Mouse (Mus musculus): ENCODE measurements around the gene Ntn3. TPM values are rescaled to one million over a fixed set of nuclear protein-coding genes. Genes with fewer than 3 reads are reported as not detected.
A peak's percentile ranks its signal among the peaks of the same experiment; 100 is the strongest.

Gene Ntn3
- polyA plus RNA-seq, 1 experiment from 2014 or later = 0.45 TPM

- WGBS (ENCODE audit: insufficient replicate concordance) = 52% methylated on average over 3 of the region's 3 CpGs
- Histone ChIP-seq H3K9me3 (ENCODE audit: low read length) (no peaks in the 10 kb centered on the region), H3K27ac (ENCODE audit: low read depth) (peak overlapping the region; percentile 94), H3K4me2 (ENCODE audit: low read depth, low read length) (peak overlapping the region; percentile 99), H3K4me3 (ENCODE audit: low read depth, low read length) (peak overlapping the region; percentile 86), H3K4me1 (ENCODE audit: insufficient read depth) (peaks cover 96% of the 10 kb centered on the region), H3K9ac (replicated peaks) (peak overlapping the region; percentile 89), H3K27me3 (ENCODE audit: insufficient read depth, low read length) (peaks cover 19% of the 10 kb centered on the region), H3K36me3 (replicated peaks; ENCODE audit: insufficient read depth, low read length) (peaks cover 7% of the 10 kb centered on the region)
- TF ChIP-seq EP300 (IDR thresholded peaks at IDR 0.05; ENCODE audit: low read depth) = no peak
- no peak for TF ChIP-seq CTCF (IDR thresholded peaks at IDR 0.05; ENCODE audit: low read depth)
- ATAC-seq (no peak), DNase-seq (no peak)
These were observed 5.5 kb downstream of the Ntn3 start for GRCm38 (mm10) chr17:24203611-24204534.

GRCm38 (mm10) chr17:24203068-24203467 lies 6.3 kb downstream of the Ntn3 start:
- peak overlapping the region; percentile 94 for H3K27ac ChIP-seq (ENCODE audit: low read depth)
- peaks cover 15% of the 10 kb centered on the region for H3K27me3 ChIP-seq (ENCODE audit: insufficient read depth, low read length)
- H3K9me3 ChIP-seq (ENCODE audit: low read length) = no peaks in the 10 kb centered on the region
- H3K4me3 ChIP-seq (ENCODE audit: low read depth, low read length) = peak overlapping the region; percentile 86; the same call in 1 of the 2 replicates
- H3K36me3 ChIP-seq (replicated peaks; ENCODE audit: insufficient read depth, low read length) = peaks cover 10% of the 10 kb centered on the region
- TF ChIP-seq EP300 (IDR thresholded peaks at IDR 0.05; ENCODE audit: low read depth) (peak; percentile 60; the same call in 1 of the 2 replicates), CTCF (IDR thresholded peaks at IDR 0.05; ENCODE audit: low read depth) (no peak)
- H3K4me2 ChIP-seq (ENCODE audit: low read depth, low read length) = peak overlapping the region; percentile 99
- peaks cover 93% of the 10 kb centered on the region for H3K4me1 ChIP-seq (ENCODE audit: insufficient read depth)
- peak overlapping the region; percentile 89 for H3K9ac ChIP-seq (replicated peaks)
- ATAC-seq (peak; percentile 64), DNase-seq (peak; percentile 76)
- WGBS (ENCODE audit: insufficient replicate concordance) = 43% methylated on average over 4 of the region's 4 CpGs

- Histone ChIP-seq H3K4me1 (ENCODE audit: insufficient read depth) (peaks cover 90% of the 10 kb centered on the region), H3K4me3 (ENCODE audit: low read depth, low read length) (no peak overlapping the region), H3K36me3 (replicated peaks; ENCODE audit: insufficient read depth, low read length) (peaks cover 17% of the 10 kb centered on the region), H3K9me3 (ENCODE audit: low read length) (no peaks in the 10 kb centered on the region), H3K27me3 (ENCODE audit: insufficient read depth, low read length) (no peaks in the 10 kb centered on the region), H3K9ac (replicated peaks) (no peak overlapping the region), H3K27ac (ENCODE audit: low read depth) (no peak overlapping the region), H3K4me2 (ENCODE audit: low read depth, low read length) (no peak overlapping the region)
- no peak for DNase-seq
- TF ChIP-seq CTCF (IDR thresholded peaks at IDR 0.05; ENCODE audit: low read depth) (no peak), EP300 (IDR thresholded peaks at IDR 0.05; ENCODE audit: low read depth) (no peak)
- 76% methylated on average over 4 of the region's 4 CpGs for WGBS (ENCODE audit: insufficient replicate concordance)
- ATAC-seq = no peak
These were observed 8.2 kb downstream of the Ntn3 start for GRCm38 (mm10) chr17:24201092-24201491.

- no peaks in the 10 kb centered on the region for H3K9me3 ChIP-seq (ENCODE audit: low read length)
- no peak for DNase-seq
- H3K36me3 ChIP-seq (replicated peaks; ENCODE audit: insufficient read depth, low read length) = peaks cover 17% of the 10 kb centered on the region
- H3K9ac ChIP-seq (replicated peaks) = peak overlapping the region; percentile 9; the same call in 1 of the 2 replicates
- H3K27me3 ChIP-seq (ENCODE audit: insufficient read depth, low read length) = no peaks in the 10 kb centered on the region
- ATAC-seq = no peak
- H3K4me3 ChIP-seq (ENCODE audit: low read depth, low read length) = no peak overlapping the region
- peaks cover 85% of the 10 kb centered on the region for H3K4me1 ChIP-seq (ENCODE audit: insufficient read depth)
- peak overlapping the region; percentile 57 for H3K4me2 ChIP-seq (ENCODE audit: low read depth, low read length)
- WGBS (ENCODE audit: insufficient replicate concordance) = 56% methylated on average over 4 of the region's 4 CpGs
- no peak for TF ChIP-seq EP300 (IDR thresholded peaks at IDR 0.05; ENCODE audit: low read depth)
- no peak for TF ChIP-seq CTCF (IDR thresholded peaks at IDR 0.05; ENCODE audit: low read depth)
- H3K27ac ChIP-seq (ENCODE audit: low read depth) = peak overlapping the region; percentile 37
These were observed 9.6 kb downstream of the Ntn3 start for GRCm38 (mm10) chr17:24199741-24200140.

- ATAC-seq (no peak; the same call in 1 of the 2 replicates), DNase-seq (no peak)
- H3K27me3 ChIP-seq (ENCODE audit: insufficient read depth, low read length) = no peaks in the 10 kb centered on the region
- peaks cover 19% of the 10 kb centered on the region for H3K36me3 ChIP-seq (replicated peaks; ENCODE audit: insufficient read depth, low read length)
- TF ChIP-seq CTCF (IDR thresholded peaks at IDR 0.05; ENCODE audit: low read depth) (no peak), EP300 (IDR thresholded peaks at IDR 0.05; ENCODE audit: low read depth) (peak; percentile 55; the same call in 1 of the 2 replicates)
- WGBS (ENCODE audit: insufficient replicate concordance) = 57% methylated on average over 4 of the region's 4 CpGs
- H3K4me2 ChIP-seq (ENCODE audit: low read depth, low read length) = peak overlapping the region; percentile 57
- H3K4me1 ChIP-seq (ENCODE audit: insufficient read depth) = peaks cover 84% of the 10 kb centered on the region
- H3K9me3 ChIP-seq (ENCODE audit: low read length) = no peaks in the 10 kb centered on the region
- H3K9ac ChIP-seq (replicated peaks) = peak overlapping the region; percentile 34; the same call in 1 of the 2 replicates
- H3K27ac ChIP-seq (ENCODE audit: low read depth) = peak overlapping the region; percentile 37
- no peak overlapping the region for H3K4me3 ChIP-seq (ENCODE audit: low read depth, low read length)
These were observed 10.1 kb downstream of the Ntn3 start for GRCm38 (mm10) chr17:24199252-24199651.

Measured in liver, postnatal 0 days (tissue).